Mouse (Mus musculus) kidney, adult 18-20 months (tissue): ENCODE measurements around the gene Epha5.

ENCODE experiments used
- DNase-seq: peaks from one replicate; pipeline ENCODE4 v3.0.0; 2021

Epha5 gene

DNA sequence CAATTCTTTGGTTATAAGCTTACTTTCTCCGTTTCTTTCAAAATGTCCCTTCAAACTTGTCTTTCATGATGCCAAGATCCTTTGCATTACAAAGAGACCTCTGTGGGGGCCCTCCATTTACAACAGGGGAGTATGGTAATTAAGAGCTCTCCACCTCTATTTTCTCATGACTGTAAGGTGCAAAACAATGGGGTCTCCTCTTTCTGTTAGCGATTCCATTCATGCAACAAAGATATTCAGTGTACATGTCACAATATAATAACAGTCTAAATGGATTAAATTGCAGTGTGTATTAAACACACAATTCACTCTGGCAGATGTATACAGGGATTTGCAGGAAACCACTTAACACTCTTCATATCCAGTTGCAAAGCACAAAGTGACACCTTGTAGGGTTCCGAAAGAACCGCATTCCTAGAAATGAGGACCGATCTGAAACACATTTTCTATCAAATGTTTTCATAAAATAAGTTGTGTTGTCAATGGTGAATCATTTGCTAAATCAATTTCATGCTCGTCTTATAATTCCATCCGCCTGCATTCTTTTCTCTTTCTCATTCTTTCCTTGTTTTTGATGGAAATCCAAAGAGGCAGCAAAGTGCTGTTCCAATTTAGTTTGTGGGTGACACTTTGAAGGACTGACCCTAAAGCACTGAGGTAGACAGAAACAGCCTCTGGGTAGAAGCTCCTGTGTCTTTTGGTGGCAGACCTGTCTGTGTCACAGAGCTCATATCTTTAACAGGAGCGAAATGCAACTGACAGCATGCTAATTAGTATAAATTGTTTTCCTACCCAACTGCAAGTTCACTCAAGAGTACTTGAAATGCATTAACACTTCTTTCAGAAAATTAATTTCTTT, 118.1 kb downstream of the Epha5 start:
- no peak for DNase-seq

DNA sequence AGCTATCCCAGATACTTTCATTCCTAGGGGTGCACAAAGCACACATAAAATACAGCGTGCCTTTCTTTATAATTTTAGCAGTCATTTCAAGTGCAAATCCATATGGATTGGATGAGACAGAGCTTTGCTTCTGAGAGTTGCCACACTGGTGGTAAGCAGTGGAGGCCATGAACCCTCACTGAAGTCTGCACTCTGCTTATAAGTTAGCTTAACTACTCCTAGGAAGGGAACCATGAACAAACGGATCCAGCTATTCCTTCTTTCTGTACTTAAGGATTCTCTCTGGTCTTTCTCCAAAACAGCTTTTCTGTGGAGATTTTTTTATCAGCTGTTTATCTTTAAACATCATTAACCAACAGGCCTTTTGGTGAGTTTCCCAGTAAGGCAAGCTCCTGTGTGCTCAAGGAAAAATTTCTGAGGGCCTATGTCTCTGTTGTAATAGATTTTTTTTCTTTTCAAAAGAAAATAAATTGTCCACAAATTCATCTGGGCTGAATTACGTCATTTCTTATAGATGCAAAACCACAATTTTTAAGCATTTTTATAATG, 127.7 kb downstream of the Epha5 start:
- no peak for DNase-seq

DNA sequence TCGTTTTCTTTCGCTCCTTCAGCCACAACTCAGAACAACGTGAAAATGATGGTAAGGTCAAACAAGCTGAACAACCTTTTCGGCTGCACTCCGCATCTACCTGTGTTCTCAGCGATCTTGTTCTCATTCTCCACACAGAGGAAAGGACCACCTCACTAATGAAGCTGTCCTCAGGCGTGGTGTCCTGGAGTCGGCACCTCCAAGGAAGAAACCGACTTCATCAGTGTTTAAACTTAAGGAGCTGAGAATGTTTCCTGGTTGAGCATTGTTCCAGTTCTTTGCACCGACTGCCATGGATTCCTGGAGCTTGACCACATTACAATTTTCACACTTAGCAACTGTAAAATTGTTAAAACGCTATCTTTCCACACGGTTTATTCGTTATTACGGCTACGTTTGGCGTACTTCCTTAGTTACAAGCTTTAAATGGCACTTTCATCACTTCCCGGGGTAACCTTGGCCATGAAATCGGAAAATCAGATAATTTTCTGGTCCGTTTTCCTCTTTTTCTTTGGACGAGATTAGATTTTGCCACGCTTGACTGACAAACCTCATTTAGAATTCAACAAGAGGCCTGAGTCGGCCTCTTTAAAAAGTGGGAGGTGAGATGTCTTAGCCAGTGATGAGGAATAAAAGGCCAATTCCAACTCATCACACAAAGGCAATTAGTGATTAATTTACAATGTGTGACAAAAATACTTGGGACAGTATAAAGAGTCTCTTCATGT, 135.7 kb downstream of the Epha5 start:
- no peak for DNase-seq

DNA sequence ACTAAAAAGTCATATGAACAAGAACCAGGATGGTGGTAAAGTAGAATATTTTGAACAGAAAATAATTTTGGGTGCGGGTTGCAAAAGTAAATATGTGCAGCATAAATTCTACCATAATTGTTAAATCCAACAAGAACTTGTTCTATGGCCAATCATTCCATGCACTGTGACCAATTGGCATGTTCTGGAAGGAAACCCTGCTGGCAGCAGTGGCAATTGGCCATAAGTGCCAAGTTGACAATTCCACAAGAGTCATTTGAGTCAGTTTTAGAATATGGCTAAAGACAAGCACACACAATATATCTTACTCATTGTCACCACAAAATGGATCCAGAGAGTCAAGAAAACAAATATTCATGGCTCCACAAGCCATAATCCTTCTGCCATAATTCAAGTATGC, 140.2 kb downstream of the Epha5 start:
- DNase-seq, result no peak

DNA sequence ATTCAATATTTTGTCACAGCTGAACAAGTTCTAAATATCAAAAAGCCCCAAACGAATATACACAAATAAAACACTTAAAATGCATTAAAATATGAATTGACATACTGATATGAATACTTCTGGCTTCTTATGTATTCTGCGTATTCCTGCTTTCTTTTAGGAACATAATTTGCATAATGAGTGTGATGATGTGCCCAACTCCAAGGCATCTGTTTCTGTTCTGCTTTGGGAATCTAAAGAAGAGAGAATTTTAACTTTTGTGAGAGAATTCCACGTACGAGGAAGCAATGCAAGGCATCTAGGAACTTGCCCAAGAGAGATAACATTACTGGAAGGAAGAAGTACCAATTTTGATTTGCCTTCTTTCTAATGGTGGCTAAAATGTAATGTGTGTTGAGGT, 151.8 kb downstream of the Epha5 start:
- no peak for DNase-seq

DNA sequence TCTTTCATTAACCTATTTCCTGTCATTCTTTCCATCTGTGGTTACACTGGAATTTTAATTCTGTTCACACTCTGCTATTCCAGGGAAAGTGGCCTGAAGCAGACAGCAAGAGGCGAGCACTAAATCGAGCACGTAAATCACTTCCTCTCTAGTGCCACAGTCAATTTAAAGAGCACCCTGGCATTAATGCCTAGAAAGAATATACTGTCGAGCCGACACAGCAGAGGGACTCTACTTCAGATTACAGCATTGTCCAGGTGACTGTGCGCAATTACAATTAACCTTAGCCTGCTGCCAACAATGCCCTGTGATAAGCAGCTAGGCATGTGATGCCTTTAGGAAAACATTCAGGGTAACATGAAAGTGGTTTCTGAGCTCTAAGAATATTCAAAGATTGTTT, 153.2 kb downstream of the Epha5 start:
- DNase-seq, result no peak

DNA sequence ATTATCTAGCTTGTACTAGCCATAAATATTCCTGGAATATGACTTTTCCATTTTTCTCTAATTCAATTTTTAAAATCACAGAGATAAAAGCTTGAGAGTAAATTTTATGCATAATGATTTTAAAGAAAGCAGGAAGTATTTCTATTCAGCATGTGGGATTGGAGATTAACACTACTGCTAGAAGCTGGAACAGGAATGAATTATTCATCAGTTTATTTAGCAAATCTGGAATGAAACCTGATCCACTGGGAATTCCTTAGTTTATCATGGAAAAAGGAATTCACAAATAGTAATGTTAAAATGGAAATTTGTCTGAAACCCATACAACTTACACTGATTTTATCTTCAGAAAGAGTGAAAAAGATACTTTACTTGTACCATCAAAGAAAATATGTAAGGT, 187.2 kb downstream of the Epha5 start:
- no peak for DNase-seq

DNA sequence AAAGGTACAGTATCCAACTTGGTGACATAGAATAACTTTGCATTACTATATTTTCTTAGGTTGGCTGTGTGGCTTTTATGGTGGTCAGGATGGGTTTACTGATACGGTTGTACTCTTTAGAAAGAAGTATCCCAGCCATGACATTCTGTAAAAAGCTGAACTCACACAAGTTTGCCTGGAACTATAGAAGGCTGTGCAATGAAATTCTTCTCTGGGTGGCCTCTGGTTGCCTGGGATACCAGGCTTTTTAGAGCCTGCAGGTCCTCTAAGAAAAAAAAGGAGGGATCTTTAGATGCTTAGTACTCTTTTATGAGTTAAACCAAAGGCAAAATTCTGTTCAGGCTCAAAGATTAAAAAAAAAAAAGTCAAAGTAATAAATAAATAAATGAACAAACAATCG, 208.6 kb downstream of the Epha5 start:
- no peak for DNase-seq

DNA sequence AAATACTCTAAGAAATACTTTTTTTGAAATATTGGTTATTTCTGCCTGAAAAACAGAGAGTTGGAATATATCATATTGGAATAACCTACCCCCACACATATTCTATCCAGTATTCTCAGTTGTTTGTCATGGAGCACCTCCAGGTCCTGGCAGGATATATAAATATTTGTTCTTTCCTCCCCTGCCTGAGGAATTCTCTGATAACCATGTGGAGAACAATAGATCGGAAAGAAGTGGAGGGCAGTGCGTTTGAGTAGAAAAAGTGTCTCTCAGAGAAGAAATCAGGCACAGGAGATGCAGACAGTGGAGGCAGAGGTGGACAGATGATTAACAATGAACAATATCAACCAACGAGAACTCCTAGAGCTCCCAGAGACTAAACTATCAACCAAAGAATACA, 223.8 kb downstream of the Epha5 start:
- DNase-seq, result no peak

DNA sequence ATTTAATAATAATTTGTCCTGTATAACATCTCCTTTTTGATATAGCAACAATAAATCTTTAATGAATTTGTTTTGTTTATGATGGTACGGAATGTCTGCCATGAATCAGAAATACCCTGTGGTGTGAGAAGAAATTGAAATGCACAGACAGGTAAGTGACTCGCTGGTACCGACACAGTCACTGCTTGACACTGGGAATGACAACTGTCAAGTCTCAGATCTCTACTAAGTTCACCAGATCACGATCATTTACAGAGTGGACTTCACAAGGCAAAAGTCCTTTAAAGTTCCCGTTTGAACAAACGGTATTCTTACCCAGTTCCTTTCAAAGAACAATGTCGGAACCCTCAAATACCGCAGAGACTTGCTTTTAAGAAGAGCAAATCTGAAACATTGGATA, 233.0 kb downstream of the Epha5 start:
- no peak for DNase-seq

DNA sequence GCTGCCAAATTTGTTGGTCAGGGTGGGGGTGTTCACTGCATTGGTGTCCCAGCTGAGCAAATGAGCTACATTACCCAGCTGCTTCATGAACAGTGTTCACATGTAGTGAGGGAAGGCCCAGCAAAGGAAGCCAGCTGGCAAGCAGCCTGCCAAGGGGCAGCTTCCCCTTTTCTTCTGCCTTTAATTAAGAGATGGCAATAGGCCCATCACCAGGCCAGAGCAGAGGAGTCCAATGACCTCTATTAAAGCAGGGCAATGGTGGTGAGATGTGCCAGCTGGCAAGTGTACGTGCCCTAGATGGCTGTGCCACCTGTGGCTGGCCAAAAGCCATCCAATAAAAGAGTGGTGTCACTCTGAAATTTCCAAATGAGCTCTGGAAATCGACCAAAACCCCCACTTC, 264.1 kb downstream of the Epha5 start:
- DNase-seq, result no peak

DNA sequence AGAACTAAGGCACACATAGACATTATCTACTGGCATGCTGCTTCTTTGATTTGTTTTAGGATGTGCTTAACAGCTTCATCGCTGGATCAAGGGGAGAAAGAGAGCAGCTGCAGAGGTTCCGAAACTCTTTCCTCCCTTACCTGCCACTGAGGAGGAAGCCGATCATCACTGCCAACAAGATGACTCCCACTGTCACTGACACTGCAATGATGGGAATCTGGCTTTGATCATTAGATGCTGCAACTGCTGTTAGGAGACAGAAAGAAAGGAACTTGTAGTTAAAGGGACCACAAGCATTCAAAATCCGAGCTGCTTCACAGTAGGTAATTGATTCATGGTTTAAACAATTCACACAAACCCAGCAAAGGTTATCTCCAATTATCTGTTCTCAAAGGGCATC, 275.0 kb downstream of the Epha5 start:
- no peak for DNase-seq

DNA sequence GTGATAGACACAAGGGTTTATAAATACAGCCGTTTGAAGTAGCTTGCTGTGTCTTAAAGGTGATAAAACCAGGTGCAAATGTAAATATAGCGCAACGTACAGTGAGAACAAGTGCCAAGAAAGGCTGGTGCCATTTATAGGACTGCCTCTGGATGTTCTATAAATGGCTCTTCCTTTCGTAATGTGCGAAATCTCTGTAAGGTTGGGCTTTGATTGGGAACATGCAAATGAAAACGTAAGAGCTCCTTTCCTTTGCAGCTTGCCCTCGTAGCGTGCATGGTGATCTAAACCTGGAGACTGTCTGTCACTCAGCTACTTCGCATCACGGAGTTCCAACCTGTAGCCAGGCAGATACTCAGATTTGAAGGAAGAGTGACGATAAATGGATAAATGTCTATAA, 321.2 kb downstream of the Epha5 start:
- no peak for DNase-seq

DNA sequence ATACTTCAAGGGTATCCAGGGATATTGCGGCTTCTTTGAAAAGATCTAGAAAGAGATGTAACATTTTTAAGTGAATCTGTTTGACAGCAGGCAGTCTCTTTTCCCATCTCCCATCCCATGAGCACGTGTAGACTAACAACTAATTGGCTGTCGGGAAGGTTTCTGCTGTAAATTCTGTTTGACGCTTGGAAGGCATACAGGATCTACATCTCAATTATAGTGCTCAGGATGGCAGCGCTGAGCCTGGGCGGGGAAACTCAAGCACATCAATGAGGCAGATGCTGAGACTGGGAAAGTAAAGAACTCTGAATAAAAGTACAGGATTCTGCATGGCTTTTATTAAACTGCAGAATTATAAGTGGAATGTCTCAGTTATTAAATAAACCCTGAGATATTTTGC, 335.9 kb downstream of the Epha5 start:
- DNase-seq, result no peak

DNA sequence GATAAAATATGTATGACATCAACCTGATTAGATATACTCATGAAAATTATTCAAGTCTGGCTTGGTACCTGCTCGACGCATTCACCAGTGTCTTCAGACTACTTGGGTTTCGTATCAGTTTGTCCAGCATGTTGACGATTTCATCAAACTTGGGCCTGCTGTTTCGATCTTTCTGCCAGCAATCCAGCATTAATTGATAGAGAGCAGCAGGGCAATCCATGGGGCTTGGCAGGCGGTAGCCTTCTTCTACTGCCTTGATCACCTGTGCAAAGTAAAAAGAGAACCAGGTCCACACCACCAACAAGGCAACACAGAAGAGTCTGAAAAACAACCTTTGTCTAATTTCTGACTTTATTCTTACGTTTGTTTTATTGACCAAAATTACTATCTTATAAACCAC, 346.2 kb downstream of the Epha5 start:
- DNase-seq, result no peak

DNA sequence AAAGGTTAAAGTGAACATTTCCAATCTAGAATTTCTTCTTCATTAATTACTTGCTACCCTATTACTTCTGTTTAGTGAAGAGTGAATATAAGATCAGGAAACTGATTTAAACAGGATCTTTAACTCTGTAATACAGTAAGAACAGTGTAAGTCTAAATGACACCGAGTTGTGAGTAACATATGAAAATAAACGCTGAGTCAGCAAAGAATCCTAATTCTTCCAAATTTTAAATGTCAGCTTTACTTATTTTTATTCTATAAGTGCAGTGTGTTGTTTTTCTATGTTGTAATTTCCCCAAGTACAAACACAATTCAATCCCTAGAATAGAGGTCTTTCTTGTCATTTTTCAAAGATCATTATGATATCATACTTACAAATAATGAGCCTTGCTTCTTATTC, 363.3 kb downstream of the Epha5 start:
- no peak for DNase-seq

DNA sequence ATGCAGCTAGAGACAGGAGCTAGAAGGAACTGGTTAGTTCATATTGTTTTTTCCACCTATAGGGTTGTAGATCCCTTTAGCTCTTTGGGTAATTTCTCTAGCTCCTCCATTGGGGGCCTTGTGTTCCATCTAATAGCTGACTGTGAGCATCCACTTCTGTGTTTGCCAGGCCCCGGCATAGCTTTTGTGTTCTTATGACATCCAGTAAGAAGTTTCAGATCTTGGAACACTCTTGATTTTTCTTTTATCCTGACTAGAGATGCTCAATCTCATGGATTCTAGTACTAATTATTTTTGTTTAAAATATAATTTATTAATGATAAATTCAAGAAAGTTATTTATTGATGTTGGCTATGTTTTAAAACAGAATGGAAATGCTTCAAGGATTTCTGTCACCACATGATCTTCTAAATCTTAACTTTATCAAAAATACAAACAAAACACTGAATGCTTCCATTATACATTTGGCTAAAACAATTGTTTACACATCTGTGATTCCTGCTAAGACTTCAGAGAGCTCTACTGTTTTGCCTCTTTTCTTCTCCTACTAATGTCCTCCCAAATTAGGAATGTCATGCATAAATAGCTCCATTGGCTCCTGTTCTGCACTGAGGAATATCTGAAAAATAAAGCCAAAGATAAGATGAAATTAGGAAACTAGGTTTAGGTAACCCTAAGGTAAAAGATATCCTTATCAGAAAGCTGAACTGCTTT, 379.8 kb downstream of the Epha5 start:
- DNase-seq, result no peak
